ENCODE assay signal across 8 mouse cellular contexts in the genomic region with DNA sequence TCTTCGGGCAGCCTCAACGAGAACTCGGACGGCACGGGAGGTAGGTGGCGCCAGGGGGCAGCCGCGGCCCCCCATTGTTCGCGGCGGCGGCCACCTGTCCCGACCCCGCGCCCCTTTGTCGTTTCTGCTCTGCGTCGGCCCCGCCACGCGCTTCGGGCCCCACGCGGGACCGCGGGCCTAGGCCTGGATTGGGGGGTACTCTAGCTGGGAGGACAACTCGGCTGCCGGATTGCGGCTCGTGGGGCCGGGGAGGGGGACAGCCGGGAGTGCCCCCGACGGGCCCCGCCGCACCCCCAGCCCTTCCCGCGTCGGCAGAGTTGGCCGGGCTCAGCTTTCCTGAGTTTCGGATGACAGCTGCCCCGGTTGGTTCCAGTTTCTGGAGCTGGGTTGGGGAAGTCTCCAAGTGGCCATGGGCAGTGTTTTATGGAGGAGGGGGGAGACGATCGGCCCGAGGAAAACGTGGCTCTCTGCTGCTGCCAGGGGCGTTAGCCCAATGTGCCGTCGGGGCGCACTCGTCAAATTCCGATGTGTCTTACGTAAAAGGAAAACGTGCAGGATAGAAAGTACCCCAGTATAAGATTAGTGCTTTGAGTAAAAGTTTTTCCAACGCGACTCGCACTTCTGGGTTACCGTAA. TPM values are rescaled to one million over a fixed set of nuclear protein-coding genes. Genes with fewer than 3 reads are reported as not detected.
DNase-seq lines count a peak whose midpoint lies in the region; ATAC-seq and TF ChIP-seq lines count a peak whose summit lies in the region.

No protein-coding gene starts in this region.

- H3K36me3 ChIP-seq in forebrain, embryonic 16.5 days (ENCODE audit: control insufficient read depth, insufficient read depth), result no peaks in the 10 kb centered on the region
- no peaks in the 10 kb centered on the region for H3K36me3 ChIP-seq in hindbrain, embryonic 13.5 days
- no peaks in the 10 kb centered on the region for H3K36me3 ChIP-seq in midbrain, postnatal 0 days (ENCODE audit: insufficient read depth, low read length)

- H3K27me3 ChIP-seq in forebrain, embryonic 16.5 days (replicated peaks; ENCODE audit: control insufficient read depth, insufficient read depth, low read length), result no peaks in the 10 kb centered on the region
- no peaks in the 10 kb centered on the region for H3K27me3 ChIP-seq in hindbrain, embryonic 13.5 days
- H3K27me3 ChIP-seq in midbrain, postnatal 0 days (ENCODE audit: insufficient read depth, low read length), result no peaks in the 10 kb centered on the region

- H3K4me2 ChIP-seq in forebrain, embryonic 16.5 days (ENCODE audit: low read length), result peak overlapping the region; percentile 52
- peak overlapping the region; percentile 87 for H3K4me2 ChIP-seq in hindbrain, embryonic 13.5 days
- peak overlapping the region; percentile 83 for H3K4me2 ChIP-seq in midbrain, postnatal 0 days (ENCODE audit: low read depth, low read length, poor library complexity, severe bottlenecking)

- WGBS in forebrain, embryonic 16.5 days, result under 1% methylated on average over 55 of the region's 58 CpGs
- under 1% methylated on average over 41 of the region's 58 CpGs for WGBS in hindbrain, embryonic 13.5 days
- under 1% methylated on average over 48 of the region's 58 CpGs for WGBS in midbrain, postnatal 0 days

- H3K9me3 ChIP-seq in forebrain, embryonic 16.5 days (ENCODE audit: control insufficient read depth, low read length), result no peaks in the 10 kb centered on the region
- no peaks in the 10 kb centered on the region for H3K9me3 ChIP-seq in hindbrain, embryonic 13.5 days
- H3K9me3 ChIP-seq in midbrain, postnatal 0 days (ENCODE audit: low read length), result no peaks in the 10 kb centered on the region

- H3K9ac ChIP-seq in forebrain, embryonic 16.5 days (replicated peaks; ENCODE audit: low read depth, low read length), result peak overlapping the region; percentile 97
- peak overlapping the region; percentile 95 for H3K9ac ChIP-seq in hindbrain, embryonic 13.5 days
- H3K9ac ChIP-seq in midbrain, postnatal 0 days (replicated peaks; ENCODE audit: low read length, poor library complexity, severe bottlenecking), result peak overlapping the region; percentile 82

- DNase-seq in right cerebral cortex, adult 2 months (ENCODE audit: low spot score in 2 of 2), result peak; percentile 8 to 25
- no peak for DNase-seq in right cerebral cortex, postnatal 25 days
- peak; percentile 54 for DNase-seq in ZHBTc4 (ENCODE audit: low read depth, low spot score)
- peak; percentile 23 for DNase-seq in liver
- DNase-seq in midbrain, postnatal 0 days (ENCODE audit: low spot score), result peak; percentile 46
- DNase-seq in thymus, postnatal 36 days, result no peak

- H3K4me3 ChIP-seq in forebrain, embryonic 16.5 days (replicated peaks; ENCODE audit: low read length), result peak overlapping the region; percentile 96
- peak overlapping the region; percentile 88 for H3K4me3 ChIP-seq in hindbrain, embryonic 13.5 days
- H3K4me3 ChIP-seq in midbrain, postnatal 0 days (ENCODE audit: low read depth, low read length), result peak overlapping the region; percentile 77

- ATAC-seq in forebrain, embryonic 16.5 days, result peak; percentile 37
- ATAC-seq in hindbrain, embryonic 13.5 days (ENCODE audit: low FRiP score), result peak; percentile 17
- peak; percentile 42 for ATAC-seq in midbrain, postnatal 0 days (ENCODE audit: low FRiP score)

- peaks cover 25% of the 10 kb centered on the region for H3K4me1 ChIP-seq in forebrain, embryonic 16.5 days (replicated peaks; ENCODE audit: control insufficient read depth, insufficient read depth, low read length)
- H3K4me1 ChIP-seq in hindbrain, embryonic 13.5 days (replicated peaks), result peaks cover 18% of the 10 kb centered on the region
- H3K4me1 ChIP-seq in midbrain, postnatal 0 days (ENCODE audit: insufficient read depth, low read length), result no peaks in the 10 kb centered on the region

- TF ChIP-seq CTCF in midbrain, postnatal 0 days (IDR thresholded peaks at IDR 0.05), result no peak

- H3K27ac ChIP-seq in forebrain, embryonic 16.5 days (ENCODE audit: low read length), result peak overlapping the region; percentile 98
- H3K27ac ChIP-seq in hindbrain, embryonic 13.5 days, result peak overlapping the region; percentile 98
- H3K27ac ChIP-seq in midbrain, postnatal 0 days (ENCODE audit: low read depth, low read length), result peak overlapping the region; percentile 93

RNA-seq across cellular contexts. Expression of a gene that starts 0.5 kb away (rescaled TPM):
- 60.2 and 72.1 TPM in 2 replicates for polyA plus RNA-seq in forebrain, embryonic 16.5 days (2015; fragmentation: Nextera tagmentation; extraction: Ambion mirVana)
- 50.0 and 52.9 TPM in 2 replicates for polyA plus RNA-seq in hindbrain, embryonic 13.5 days (2015; fragmentation: Nextera tagmentation; extraction: Ambion mirVana)
- total RNA-seq in midbrain, postnatal 0 days (2014; rRNA removed), result 57.5 and 61.1 TPM in 2 replicates
- 28.5 and 32.4 TPM in 2 replicates for polyA plus RNA-seq in midbrain, postnatal 0 days (2015; fragmentation: Nextera tagmentation; extraction: Ambion mirVana)

Comparison
In these comparisons a context has a peak if more than half of its experiments do, and no peak if none do; other contexts are left out.
1. DNase-seq: peak in right cerebral cortex, adult 2 months (2 of 2), ZHBTc4 (single experiment), liver (single experiment) and midbrain, postnatal 0 days (single experiment); none in right cerebral cortex, postnatal 25 days (single experiment) and thymus, postnatal 36 days (0 of 2).
2. Peak in every context shown above with its lines, with median percentiles within 50 percentile points of each other: ATAC-seq, H3K27ac ChIP-seq, H3K4me2 ChIP-seq, H3K4me3 ChIP-seq and H3K9ac ChIP-seq.